Mouse (Mus musculus): ENCODE data around the gene Gria2. TPM values are rescaled to one million over a fixed set of nuclear protein-coding genes. Genes with fewer than 3 reads are reported as not detected.

Gene Gria2
- total and polyA plus RNA-seq, 3 experiments, result not detected

GRCm38 (mm10) chr3:80780383-80781143 lies 22.1 kb downstream of the Gria2 start:
- no peaks in the 10 kb centered on the region for H3K79me2 ChIP-seq (ENCODE audit: control insufficient read depth, insufficient read depth, low read length, poor library complexity)
- H3K4me1 ChIP-seq (ENCODE audit: control insufficient read depth in 1 of 2, insufficient read depth in 2 of 2, low read length in 2 of 2), result no peaks in the 10 kb centered on the region
- TF ChIP-seq MEF2A (IDR thresholded peaks at IDR 0.05; ENCODE audit: extremely low read depth, insufficient replicate concordance, low read depth, low read length, poor library complexity, severe bottlenecking) (no peak), NRF1 (IDR thresholded peaks at IDR 0.05; ENCODE audit: insufficient read depth, low read depth, low read length, poor library complexity, severe bottlenecking) (no peak), JUND (IDR thresholded peaks at IDR 0.05; ENCODE audit: low read depth, low read length) (no peak), KAT2A (conservative IDR thresholded peaks at IDR 0.05; ENCODE audit: low read depth, low read length) (no peak), HCFC1 (IDR thresholded peaks at IDR 0.05; ENCODE audit: low read depth, low read length) (no peak), MAFK (IDR thresholded peaks at IDR 0.05; ENCODE audit: borderline replicate concordance, low read depth, low read length) (no peak)
- DNase-seq (ENCODE audit: low read depth, low spot score), result no peak
- H3K27ac ChIP-seq (ENCODE audit: control insufficient read depth, low read depth, low read length), result no peak overlapping the region
- no peak overlapping the region for H3K4me3 ChIP-seq (ENCODE audit: control insufficient read depth in 1 of 2, insufficient read depth in 1 of 2, low read depth in 2 of 2, low read length in 2 of 2)
- no peak overlapping the region for H3K9ac ChIP-seq (ENCODE audit: control insufficient read depth, low read depth, low read length, poor library complexity, severe bottlenecking)
- H3K9me3 ChIP-seq (replicated peaks; ENCODE audit: insufficient read depth, low read length), result no peaks in the 10 kb centered on the region
- H3K36me3 ChIP-seq (ENCODE audit: control insufficient read depth in 1 of 2, insufficient read depth in 2 of 2, low read length in 2 of 2), result no peaks in the 10 kb centered on the region
- H3K27me3 ChIP-seq (ENCODE audit: control insufficient read depth in 1 of 2, insufficient read depth in 2 of 2, low read length in 2 of 2), result no peaks in the 10 kb centered on the region

DNA sequence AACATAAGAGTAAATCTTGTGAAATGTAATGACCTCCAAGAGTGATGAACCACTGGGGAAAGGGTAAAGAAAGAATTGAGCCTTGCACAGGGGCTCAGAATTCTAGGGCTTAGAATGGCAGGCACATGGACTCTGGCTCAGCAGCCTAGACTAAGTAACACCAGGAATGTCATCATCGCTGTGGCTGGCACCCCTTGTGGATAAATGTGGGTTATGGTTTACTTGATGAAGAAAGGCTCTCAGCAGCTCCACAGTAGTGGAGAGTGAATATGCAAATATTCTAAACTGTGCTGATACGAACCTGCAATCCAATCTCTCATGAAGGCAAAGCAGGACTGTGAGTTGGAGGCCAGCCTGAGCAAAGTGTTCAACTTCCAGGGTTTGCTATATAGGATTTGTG lies 26.0 kb downstream of the Gria2 start:
- Histone ChIP-seq H3K4me3 (ENCODE audit: control insufficient read depth in 1 of 2, insufficient read depth in 1 of 2, low read depth in 2 of 2, low read length in 2 of 2) (no peak overlapping the region), H3K9ac (ENCODE audit: control insufficient read depth, low read depth, low read length, poor library complexity, severe bottlenecking) (no peak overlapping the region), H3K36me3 (ENCODE audit: control insufficient read depth in 1 of 2, insufficient read depth in 2 of 2, low read length in 2 of 2) (no peaks in the 10 kb centered on the region), H3K9me3 (replicated peaks; ENCODE audit: insufficient read depth, low read length) (no peaks in the 10 kb centered on the region), H3K27ac (ENCODE audit: control insufficient read depth, low read depth, low read length) (no peak overlapping the region), H3K27me3 (ENCODE audit: control insufficient read depth in 1 of 2, insufficient read depth in 2 of 2, low read length in 2 of 2) (no peaks in the 10 kb centered on the region), H3K79me2 (ENCODE audit: control insufficient read depth, insufficient read depth, low read length, poor library complexity) (no peaks in the 10 kb centered on the region), H3K4me1 (ENCODE audit: control insufficient read depth in 1 of 2, insufficient read depth in 2 of 2, low read length in 2 of 2) (no peaks in the 10 kb centered on the region)
- TF ChIP-seq ZC3H11A (IDR thresholded peaks at IDR 0.05; ENCODE audit: low read depth, low read length) (no peak), MAX (IDR thresholded peaks at IDR 0.05; ENCODE audit: low read length) (no peak), RAD21 (IDR thresholded peaks at IDR 0.05; ENCODE audit: low read depth, low read length) (no peak), POLR2AphosphoS2 (IDR thresholded peaks at IDR 0.05; ENCODE audit: low read length) (no peak), TCF12 (IDR thresholded peaks at IDR 0.05; ENCODE audit: low read depth, low read length) (no peak), MAZ (IDR thresholded peaks at IDR 0.05; ENCODE audit: low read depth, low read length) (no peak), ZMIZ1 (IDR thresholded peaks at IDR 0.05; ENCODE audit: low read depth, low read length) (no peak), RCOR1 (IDR thresholded peaks at IDR 0.05; ENCODE audit: low read depth, low read length) (no peak), CHD1 (IDR thresholded peaks at IDR 0.05; ENCODE audit: low read depth, low read length) (no peak), NRF1 (IDR thresholded peaks at IDR 0.05; ENCODE audit: insufficient read depth, low read depth, low read length, poor library complexity, severe bottlenecking) (no peak), BHLHE40 (IDR thresholded peaks at IDR 0.05; ENCODE audit: borderline replicate concordance, low read depth, low read length) (no peak), POLR2AphosphoS5 (IDR thresholded peaks at IDR 0.05; ENCODE audit: borderline replicate concordance, low read depth, low read length) (no peak)
- DNase-seq (ENCODE audit: low read depth, low spot score), result no peak

Data from MEL (cell line).